Mouse (Mus musculus): Measurements from ENCODE around the gene Tenm2. TPM values are rescaled to one million over a fixed set of nuclear protein-coding genes. Genes with fewer than 3 reads are reported as not detected.
A peak's percentile ranks its signal among the peaks of the same experiment; 100 is the strongest.

The Tenm2 gene
- total and polyA plus RNA-seq, 3 experiments = 0.08 to 0.14 (median 0.12) TPM

- intact Hi-C loops (cut with DNase I) = no loop called here
- H3K27me3 ChIP-seq (ENCODE audit: control insufficient read depth, insufficient read depth, low read length) = peaks cover 12% of the 10 kb centered on the region
Observed at GRCm38 (mm10) chr11:35982734-35983133, 1253.0 kb downstream of the Tenm2 start.

GRCm38 (mm10) chr11:35980411-35980917, 1255.3 kb downstream of the Tenm2 start, which contains the start of gene Wwc1:
Gene Wwc1, minus strand, starts transcription at chr11:35980527.
- H3K9ac ChIP-seq (ENCODE audit: low read depth, low read length) = peak within 1 kb of the TSS; percentile 35
- peaks cover 12% of the 10 kb centered on the region for H3K27me3 ChIP-seq (ENCODE audit: control insufficient read depth, insufficient read depth, low read length)
- peak within 1 kb of the TSS; percentile 42 for H3K4me3 ChIP-seq
- no peak for DNase-seq
- TF ChIP-seq POLR2A (IDR thresholded peaks at IDR 0.05; ENCODE audit: insufficient read depth, low read depth, low read length) (no peak), EP300 (IDR thresholded peaks at IDR 0.05; ENCODE audit: insufficient read depth, low read depth, low read length) (no peak), CTCF (IDR thresholded peaks at IDR 0.05) (no peak)
- 1% methylated on average over 37 of the region's 47 CpGs for WGBS
- no peaks in the 10 kb centered on the region for H3K79me2 ChIP-seq (replicated peaks; ENCODE audit: control insufficient read depth, insufficient read depth, low read length)
- H3K4me1 ChIP-seq (ENCODE audit: control insufficient read depth, insufficient read depth, low read length) = no peaks in the 10 kb centered on the region
- no peaks in the 10 kb centered on the region for H3K36me3 ChIP-seq (ENCODE audit: control insufficient read depth, insufficient read depth, low read length)
- intact Hi-C loops (cut with DNase I) = no loop called here
- no peak within 1 kb of the TSS for H3K27ac ChIP-seq

More at GRCm38 (mm10) chr11:35982734-35983133, 1253.0 kb downstream of the Tenm2 start:
- 75% methylated on average over 3 of the region's 3 CpGs for WGBS
- H3K4me3 ChIP-seq = no peak overlapping the region
- DNase-seq = no peak
- no peaks in the 10 kb centered on the region for H3K79me2 ChIP-seq (replicated peaks; ENCODE audit: control insufficient read depth, insufficient read depth, low read length)
- no peak overlapping the region for H3K27ac ChIP-seq
- H3K9ac ChIP-seq (ENCODE audit: low read depth, low read length) = no peak overlapping the region
- H3K36me3 ChIP-seq (ENCODE audit: control insufficient read depth, insufficient read depth, low read length) = no peaks in the 10 kb centered on the region
- no peaks in the 10 kb centered on the region for H3K4me1 ChIP-seq (ENCODE audit: control insufficient read depth, insufficient read depth, low read length)
- TF ChIP-seq EP300 (IDR thresholded peaks at IDR 0.05; ENCODE audit: insufficient read depth, low read depth, low read length) (no peak), POLR2A (IDR thresholded peaks at IDR 0.05; ENCODE audit: insufficient read depth, low read depth, low read length) (no peak), CTCF (IDR thresholded peaks at IDR 0.05) (no peak)

- H3K36me3 ChIP-seq (ENCODE audit: control insufficient read depth, insufficient read depth, low read length) = no peaks in the 10 kb centered on the region
- intact Hi-C loops (cut with DNase I) = no loop called here
- peaks cover 12% of the 10 kb centered on the region for H3K27me3 ChIP-seq (ENCODE audit: control insufficient read depth, insufficient read depth, low read length)
- no peaks in the 10 kb centered on the region for H3K79me2 ChIP-seq (replicated peaks; ENCODE audit: control insufficient read depth, insufficient read depth, low read length)
- 2% methylated on average over 46 of the region's 66 CpGs for WGBS
- peak; percentile 24 to 31 for DNase-seq
- no peaks in the 10 kb centered on the region for H3K4me1 ChIP-seq (ENCODE audit: control insufficient read depth, insufficient read depth, low read length)
- TF ChIP-seq CTCF (IDR thresholded peaks at IDR 0.05) (no peak), POLR2A (IDR thresholded peaks at IDR 0.05; ENCODE audit: insufficient read depth, low read depth, low read length) (no peak), EP300 (IDR thresholded peaks at IDR 0.05; ENCODE audit: insufficient read depth, low read depth, low read length) (no peak)
- H3K9ac ChIP-seq (ENCODE audit: low read depth, low read length) = peak overlapping the region; percentile 35; the same call in 1 of the 2 replicates
- no peak overlapping the region for H3K27ac ChIP-seq
- peak overlapping the region; percentile 37; the same call in 1 of the 2 replicates for H3K4me3 ChIP-seq
Observed at GRCm38 (mm10) chr11:35979733-35980410, 1255.9 kb downstream of the Tenm2 start.

- H3K36me3 ChIP-seq (ENCODE audit: control insufficient read depth, insufficient read depth, low read length) = no peaks in the 10 kb centered on the region
- H3K4me3 ChIP-seq = no peak overlapping the region
- H3K27me3 ChIP-seq (ENCODE audit: control insufficient read depth, insufficient read depth, low read length) = peaks cover 12% of the 10 kb centered on the region
- no peak overlapping the region for H3K9ac ChIP-seq (ENCODE audit: low read depth, low read length)
- H3K79me2 ChIP-seq (replicated peaks; ENCODE audit: control insufficient read depth, insufficient read depth, low read length) = no peaks in the 10 kb centered on the region
- intact Hi-C loops (cut with DNase I) = no loop called here
- H3K27ac ChIP-seq = no peak overlapping the region
- H3K4me1 ChIP-seq (ENCODE audit: control insufficient read depth, insufficient read depth, low read length) = no peaks in the 10 kb centered on the region
- DNase-seq = no peak
- no peak for TF ChIP-seq EP300 (IDR thresholded peaks at IDR 0.05; ENCODE audit: insufficient read depth, low read depth, low read length)
- TF ChIP-seq POLR2A (IDR thresholded peaks at IDR 0.05; ENCODE audit: insufficient read depth, low read depth, low read length) = no peak
- TF ChIP-seq CTCF (IDR thresholded peaks at IDR 0.05) = no peak
- 3% methylated on average over 11 of the region's 12 CpGs for WGBS
Observed at GRCm38 (mm10) chr11:35979266-35979732, 1256.5 kb downstream of the Tenm2 start.

- no peak for DNase-seq
- intact Hi-C loops (cut with DNase I) = no loop called here
- Histone ChIP-seq H3K27ac (no peak overlapping the region), H3K27me3 (ENCODE audit: control insufficient read depth, insufficient read depth, low read length) (peaks cover 12% of the 10 kb centered on the region), H3K9ac (ENCODE audit: low read depth, low read length) (no peak overlapping the region), H3K36me3 (ENCODE audit: control insufficient read depth, insufficient read depth, low read length) (no peaks in the 10 kb centered on the region), H3K4me3 (no peak overlapping the region), H3K79me2 (replicated peaks; ENCODE audit: control insufficient read depth, insufficient read depth, low read length) (no peaks in the 10 kb centered on the region), H3K4me1 (ENCODE audit: control insufficient read depth, insufficient read depth, low read length) (no peaks in the 10 kb centered on the region)
- TF ChIP-seq EP300 (IDR thresholded peaks at IDR 0.05; ENCODE audit: insufficient read depth, low read depth, low read length) = no peak
- no peak for TF ChIP-seq CTCF (IDR thresholded peaks at IDR 0.05)
- no peak for TF ChIP-seq POLR2A (IDR thresholded peaks at IDR 0.05; ENCODE audit: insufficient read depth, low read depth, low read length)
- 88% methylated on average over 3 of the region's 3 CpGs for WGBS
Observed at GRCm38 (mm10) chr11:35977796-35978195, 1258.0 kb downstream of the Tenm2 start.

GRCm38 (mm10) chr11:35977096-35977495, 1258.7 kb downstream of the Tenm2 start:
- no peaks in the 10 kb centered on the region for H3K36me3 ChIP-seq (ENCODE audit: control insufficient read depth, insufficient read depth, low read length)
- no peak for DNase-seq
- intact Hi-C loops (cut with DNase I) = no loop called here
- peaks cover 12% of the 10 kb centered on the region for H3K27me3 ChIP-seq (ENCODE audit: control insufficient read depth, insufficient read depth, low read length)
- TF ChIP-seq CTCF (IDR thresholded peaks at IDR 0.05) (no peak), EP300 (IDR thresholded peaks at IDR 0.05; ENCODE audit: insufficient read depth, low read depth, low read length) (no peak), POLR2A (IDR thresholded peaks at IDR 0.05; ENCODE audit: insufficient read depth, low read depth, low read length) (no peak)
- 70% methylated on average over 6 of the region's 6 CpGs for WGBS
- no peaks in the 10 kb centered on the region for H3K4me1 ChIP-seq (ENCODE audit: control insufficient read depth, insufficient read depth, low read length)
- H3K79me2 ChIP-seq (replicated peaks; ENCODE audit: control insufficient read depth, insufficient read depth, low read length) = no peaks in the 10 kb centered on the region
- no peak overlapping the region for H3K9ac ChIP-seq (ENCODE audit: low read depth, low read length)
- H3K27ac ChIP-seq = no peak overlapping the region
- no peak overlapping the region for H3K4me3 ChIP-seq
